Mouse (Mus musculus) adrenal gland, postnatal 0 days (tissue): ENCODE measurements around the gene Amy1. TPM values are rescaled to one million over a fixed set of nuclear protein-coding genes. Genes with fewer than 3 reads are reported as not detected.

ENCODE experiments used
- polyA plus RNA-seq: library from polyadenylated mRNA; unstranded; fragments of >200 nt; fragmentation: Nextera tagmentation; extraction: Ambion mirVana; gene quantifications from 2 replicates; pipeline ENCODE4 v1.2.1, GENCODE M21; 2015

The Amy1 gene
- polyA plus RNA-seq: 11.3 and 13.0 TPM in 2 replicates

DNA sequence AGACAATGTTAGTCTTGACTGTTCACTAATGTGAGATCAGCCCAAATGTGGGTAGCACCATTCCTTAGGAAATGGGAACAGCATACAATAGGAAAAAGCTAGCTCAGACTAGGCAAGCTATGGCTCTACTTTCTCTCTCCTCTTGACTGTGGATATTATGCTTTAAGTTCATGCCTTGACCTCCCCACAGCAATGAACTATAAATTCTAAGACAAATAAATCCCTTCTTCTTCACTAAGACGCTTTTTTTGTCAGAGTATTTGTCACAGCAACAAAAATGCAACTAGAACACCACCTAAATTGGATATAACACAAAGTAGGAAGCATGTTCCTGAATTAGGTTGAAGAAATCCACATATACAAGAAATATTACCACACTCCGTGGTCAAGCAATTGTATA is at the start of gene Amy1:
TSS of gene Amy1 (minus strand) at position 101 of the 400 bp plus-strand sequence.

DNA sequence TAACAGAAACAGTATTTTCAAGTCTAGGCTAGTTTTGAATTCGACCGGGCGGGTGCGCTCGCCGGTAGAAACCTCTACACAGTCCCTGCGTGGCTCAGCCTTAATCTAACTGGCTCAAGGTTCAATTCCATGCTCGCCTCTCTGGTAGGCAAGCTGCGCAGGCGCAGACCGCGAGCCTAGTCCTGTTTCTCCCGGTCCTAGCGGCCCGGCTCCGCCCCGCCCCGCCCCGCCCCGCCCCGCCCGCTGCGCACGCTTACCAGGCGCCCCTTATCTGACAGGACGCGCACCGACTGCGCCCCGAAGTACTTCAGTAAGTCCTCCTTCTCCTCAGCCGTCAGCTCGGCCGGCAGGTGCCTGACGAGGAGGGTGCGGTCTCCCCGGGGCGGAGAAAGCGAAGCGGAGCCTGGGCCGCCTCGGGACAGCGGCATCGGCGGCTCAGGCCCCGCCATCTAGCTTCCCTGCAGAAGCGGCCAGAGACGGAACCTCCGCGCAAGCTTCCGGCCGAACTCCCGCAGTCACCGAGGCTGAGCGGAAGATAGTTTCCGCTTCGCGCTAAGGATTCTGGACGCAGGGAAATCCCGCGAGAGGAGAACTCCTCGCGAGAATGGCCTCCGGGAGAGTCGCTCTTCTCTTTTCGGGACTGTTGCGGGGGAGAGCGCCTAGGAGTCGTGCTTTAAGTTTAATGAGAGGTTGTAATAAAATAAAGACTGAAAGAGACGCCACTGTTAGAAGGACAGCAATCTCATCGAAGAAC is 23.3 kb upstream of the Amy1 start, which contains the start of gene Rnpc3:
TSS of gene Rnpc3 (minus strand) at position 544 of the 754 bp plus-strand sequence.

DNA sequence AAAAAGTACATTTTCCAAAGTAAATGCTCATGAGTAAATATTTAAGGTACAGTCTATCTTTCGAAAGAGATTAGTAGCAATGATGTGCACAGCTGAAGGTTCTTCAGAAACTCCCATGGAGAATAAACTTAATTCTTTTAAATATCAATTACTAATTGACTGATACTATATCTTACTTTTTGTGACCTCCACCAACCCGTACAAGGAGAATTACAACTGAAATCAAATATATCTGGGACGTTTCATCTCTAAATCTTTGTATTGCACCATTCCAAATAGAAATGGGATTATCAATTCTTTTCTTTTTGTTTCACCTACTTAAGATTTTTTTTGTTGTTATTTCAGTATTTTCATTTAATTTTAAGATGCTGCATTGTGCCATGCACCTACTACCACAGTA is 74.2 kb downstream of the Amy1 start, which contains the start of gene Amy2a1:
TSS of gene Amy2a1 (minus strand) at position 101 of the 400 bp plus-strand sequence.

Other genes with a start within 250 kb of the Amy1 start
- 0.19 and 1.3 TPM in 2 replicates for gene Amy2a1, start 74.3 kb downstream of the Amy1 start, polyA plus RNA-seq
- gene Rnpc3, start 23.4 kb upstream of the Amy1 start, polyA plus RNA-seq: 28.9 and 30.5 TPM in 2 replicates